Mouse (Mus musculus) left cerebral cortex, postnatal 14 days (tissue): Measurements from ENCODE around the gene B4galnt3. TPM values are rescaled to one million over a fixed set of nuclear protein-coding genes. Genes with fewer than 3 reads are reported as not detected.
"Not testable (repeated sequence)": the region's sequence is repeated elsewhere in the genome, so short reads cannot be mapped to it uniquely, and the experiment has no call there.

Source experiments
- DNase-seq, 2 experiments: peaks; one replicate each; pipeline ENCODE4 v3.0.0; 2021 to 2022; ENCODE audit warnings: low spot score in 2 of 2, mixed read lengths in 1 of 2
- intact Hi-C: fragments of 180-260 bp; cut with DNase I; formaldehyde crosslinking; loops from one replicate; pipeline ENCODE4 v1.15.1; 2025
- long read RNA-seq, 2 experiments: library from polyadenylated mRNA; stranded (forward); transcript quantifications; one replicate each; pipeline ENCODE4 v2.0.0; 2021
- total RNA-seq, 2 experiments: library from RNA; stranded (reverse); gene quantifications; 2 replicates each; pipeline ENCODE4 v1.2.3; 2021

B4galnt3 gene
- under 1 TPM; 0.40 TPM for total RNA-seq
- long read RNA-seq, experiment 1 = 0 reads
- long read RNA-seq, experiment 2 = 0 reads

DNA sequence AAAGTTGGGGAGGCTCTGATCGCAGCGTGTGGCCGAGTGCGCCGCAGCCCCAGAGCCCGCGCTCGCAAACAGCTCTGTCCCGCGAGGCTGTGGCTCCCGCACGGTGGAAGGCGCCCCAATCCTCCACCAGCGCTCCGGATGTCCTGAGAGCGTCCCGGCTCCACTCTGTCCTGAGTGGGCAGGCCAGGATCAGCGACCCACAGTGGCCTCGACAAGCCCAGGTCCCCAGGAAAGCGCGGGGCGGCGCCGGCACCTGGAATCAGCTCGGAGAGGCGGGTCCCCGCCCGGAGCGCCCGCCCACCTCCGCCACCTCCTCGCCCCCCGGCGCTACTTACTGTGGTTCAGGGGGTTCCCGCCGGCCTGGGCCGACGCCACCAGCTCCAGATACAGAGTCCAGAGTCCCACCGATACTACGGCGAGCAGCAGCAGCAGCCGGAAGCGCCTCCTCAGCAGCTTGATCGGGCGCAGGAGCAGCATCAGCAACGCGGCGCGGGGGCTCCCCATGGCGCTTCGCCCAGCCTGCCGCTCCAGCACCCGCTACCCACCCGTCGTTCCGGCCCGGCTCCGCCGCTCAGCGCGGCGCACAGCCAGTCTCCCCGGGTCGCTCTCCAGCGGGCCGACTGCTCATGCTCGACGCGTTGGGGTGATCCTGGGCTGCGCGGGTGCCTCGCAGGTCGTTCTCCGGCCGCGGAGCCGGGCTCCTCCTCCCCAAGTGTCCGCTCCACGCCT, at the start of gene B4galnt3, which contains the start of gene D330020A13Rik:
B4galnt3 (minus strand) TSS at position 504 of the 729 bp plus-strand sequence.
D330020A13Rik (plus strand) TSS at position 309 of the 729 bp plus-strand sequence.
- intact Hi-C loops = loop anchor here (10.0 kb wide), 1 partner anchor 809 kb away; no protein-coding TSS in a partner anchor
- DNase-seq = peak; percentile 35 to 65

DNA sequence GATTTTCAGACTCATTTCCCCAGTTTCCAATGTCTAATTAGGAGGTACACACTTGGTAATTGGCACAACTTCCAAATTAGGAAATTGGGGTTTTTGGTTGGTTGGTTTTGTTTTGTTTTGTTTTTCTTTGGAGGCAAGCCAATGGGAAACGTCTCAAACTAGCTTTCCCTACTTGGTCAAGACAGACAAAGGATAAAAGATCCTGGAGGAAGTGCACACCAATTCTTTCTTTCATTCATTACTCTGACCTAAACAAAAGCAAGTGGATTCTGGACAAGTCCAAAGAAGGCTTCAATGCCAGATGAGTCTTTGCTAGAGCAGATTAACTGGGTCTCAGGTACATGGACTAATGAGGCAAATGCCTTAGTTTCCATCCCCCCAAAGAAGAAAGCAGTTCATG, 49.6 kb upstream of the B4galnt3 start:
- no peak for DNase-seq
- intact Hi-C loops = no loop called here

DNA sequence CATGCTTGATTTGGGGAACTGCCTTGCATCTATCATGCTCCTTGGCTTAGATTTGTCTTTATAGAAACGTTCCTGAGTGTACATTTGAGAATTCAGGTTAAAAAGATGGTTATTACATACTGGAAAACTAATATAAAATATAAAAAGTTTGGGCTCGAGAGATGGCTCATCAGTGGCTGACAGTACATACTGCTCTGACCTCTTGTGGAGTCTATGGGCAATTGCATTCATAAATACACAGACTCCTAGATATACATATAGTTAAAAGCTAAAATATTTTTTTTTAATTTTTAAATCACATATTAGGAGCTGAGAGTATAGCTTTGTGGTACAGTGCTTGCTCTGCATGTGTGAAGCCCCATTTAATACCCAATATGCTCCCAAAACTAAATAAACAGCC, 38.0 kb upstream of the B4galnt3 start:
- no peak for DNase-seq
- intact Hi-C loops = no loop called here

GRCm38 (mm10) chr6:120324295-120324927, 30.1 kb upstream of the B4galnt3 start:
- intact Hi-C loops = no loop called here
- DNase-seq = peak; percentile 69 to 84

DNA sequence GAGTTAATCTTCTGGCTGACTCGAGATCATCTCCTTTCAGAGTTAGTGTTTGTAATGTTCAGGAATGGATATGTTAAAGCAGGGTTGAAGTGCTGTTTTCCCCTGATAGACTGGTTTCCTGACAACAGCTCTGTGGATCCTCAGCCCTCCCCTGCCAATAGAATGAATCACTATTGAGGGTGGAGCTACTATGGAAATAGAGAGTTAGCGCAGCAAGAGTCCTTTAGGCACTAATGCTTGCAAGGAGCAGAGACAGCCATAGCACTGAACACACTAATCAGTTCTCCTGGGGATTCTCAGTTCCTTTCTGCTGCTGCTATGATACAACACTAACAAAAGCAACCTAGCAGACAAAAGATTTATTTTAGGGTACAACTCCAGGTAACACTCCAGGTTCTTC, 26.0 kb upstream of the B4galnt3 start:
- DNase-seq = no peak
- intact Hi-C loops = no loop called here

GRCm38 (mm10) chr6:120319129-120319528, 24.8 kb upstream of the B4galnt3 start:
- DNase-seq = no peak
- intact Hi-C loops = no loop called here

DNA sequence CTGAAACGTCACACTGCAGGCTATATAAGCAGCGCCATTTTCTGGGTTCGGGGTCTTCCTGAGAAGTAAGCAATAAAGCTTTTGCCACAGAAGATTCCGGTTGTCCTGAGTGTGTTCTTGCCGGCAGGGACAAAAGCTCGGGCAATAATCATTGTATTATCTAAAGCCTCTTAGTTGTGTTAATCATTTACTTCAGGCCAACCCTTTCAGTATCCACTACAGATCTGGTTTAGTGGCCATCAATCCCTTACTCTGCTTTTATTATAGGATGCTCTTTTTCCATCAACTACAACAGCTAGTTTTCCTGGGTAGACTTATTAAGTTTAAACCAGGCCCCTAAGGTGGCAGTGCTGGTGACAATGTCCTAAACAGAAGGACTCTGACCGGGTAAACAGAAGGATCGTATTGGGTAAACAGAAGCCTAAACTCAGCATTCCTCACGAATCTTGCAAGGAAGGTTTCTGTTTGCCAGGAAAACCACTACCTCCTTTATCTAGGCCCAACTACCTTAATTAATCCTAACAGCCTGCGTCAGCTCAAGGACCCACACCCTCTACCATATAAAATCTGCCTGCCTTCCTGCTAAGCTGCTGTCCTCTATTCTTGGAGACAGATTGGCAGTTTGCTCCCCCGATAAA, 24.1 kb upstream of the B4galnt3 start:
- intact Hi-C loops = no loop called here

GRCm38 (mm10) chr6:120312443-120312842, 18.1 kb upstream of the B4galnt3 start:
- intact Hi-C loops = no loop called here
- no peak for DNase-seq

More for the DNA sequence above, 24.1 kb upstream of the B4galnt3 start:
- no peak for DNase-seq

- intact Hi-C loops = loop anchor here (10.0 kb wide), 1 partner anchor 305 kb away; no protein-coding TSS in a partner anchor
- no peak for DNase-seq
Observed at GRCm38 (mm10) chr6:120309787-120310186, 15.4 kb upstream of the B4galnt3 start.

DNA sequence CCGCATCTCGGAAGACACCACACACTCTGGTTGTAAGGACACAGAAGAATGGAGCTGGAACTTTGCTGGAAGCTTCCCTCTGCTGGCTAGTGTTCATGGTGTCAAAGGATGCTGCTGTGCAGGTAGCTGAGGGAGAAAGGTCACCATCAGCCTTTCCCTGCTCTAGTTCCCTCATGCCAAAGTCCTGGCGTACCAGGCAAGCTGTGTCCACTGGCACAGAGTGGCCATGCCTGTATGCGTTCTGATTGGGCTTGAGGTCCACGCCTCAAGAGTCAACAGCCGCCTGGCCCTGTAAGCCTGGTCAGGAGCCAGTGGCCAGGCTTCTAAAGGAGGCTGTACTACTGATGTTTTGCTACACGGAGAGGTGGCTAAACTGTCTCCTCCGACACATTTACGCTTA, 15.0 kb upstream of the B4galnt3 start:
- intact Hi-C loops = loop anchor here (10.0 kb wide), 1 partner anchor 305 kb away; no protein-coding TSS in a partner anchor

DNA sequence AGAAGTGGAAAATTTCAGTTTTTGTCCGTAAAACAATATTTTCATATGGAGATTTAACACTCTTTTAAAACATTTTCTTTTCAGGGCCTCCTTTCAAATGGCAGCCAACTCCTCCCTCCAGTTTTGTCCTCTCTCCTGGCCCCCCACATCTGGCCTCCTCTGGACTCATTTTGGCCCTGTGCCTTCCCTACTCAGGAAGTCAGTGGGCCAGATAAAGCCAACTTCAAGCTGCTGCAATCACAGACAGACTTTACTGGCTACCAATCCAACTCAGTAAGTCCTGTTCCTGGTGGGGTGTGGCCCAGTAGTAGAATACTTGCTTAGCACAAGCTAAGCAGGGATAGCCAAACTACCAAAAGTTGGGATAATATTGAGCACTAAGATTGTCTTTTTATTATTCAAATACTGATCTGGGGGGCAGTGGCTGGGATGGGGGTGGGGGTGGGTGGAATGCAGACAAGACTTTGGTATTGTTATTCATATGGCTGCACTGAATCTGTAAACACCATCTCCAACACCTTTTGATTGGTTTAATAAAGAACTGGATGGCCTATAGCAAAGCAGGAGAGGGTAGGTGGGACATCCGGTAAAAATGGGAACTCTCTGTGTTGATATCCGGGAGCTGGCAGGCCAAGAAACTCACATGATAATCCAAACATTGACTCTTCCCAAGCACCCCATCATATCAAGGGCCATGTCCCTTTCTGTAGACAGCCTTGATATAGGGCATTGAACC, 12.7 kb upstream of the B4galnt3 start:
- intact Hi-C loops = loop anchor here (10.0 kb wide), 1 partner anchor 302 kb away; no protein-coding TSS in a partner anchor
- no peak for DNase-seq

More for the DNA sequence above, 15.0 kb upstream of the B4galnt3 start:
- no peak for DNase-seq

DNA sequence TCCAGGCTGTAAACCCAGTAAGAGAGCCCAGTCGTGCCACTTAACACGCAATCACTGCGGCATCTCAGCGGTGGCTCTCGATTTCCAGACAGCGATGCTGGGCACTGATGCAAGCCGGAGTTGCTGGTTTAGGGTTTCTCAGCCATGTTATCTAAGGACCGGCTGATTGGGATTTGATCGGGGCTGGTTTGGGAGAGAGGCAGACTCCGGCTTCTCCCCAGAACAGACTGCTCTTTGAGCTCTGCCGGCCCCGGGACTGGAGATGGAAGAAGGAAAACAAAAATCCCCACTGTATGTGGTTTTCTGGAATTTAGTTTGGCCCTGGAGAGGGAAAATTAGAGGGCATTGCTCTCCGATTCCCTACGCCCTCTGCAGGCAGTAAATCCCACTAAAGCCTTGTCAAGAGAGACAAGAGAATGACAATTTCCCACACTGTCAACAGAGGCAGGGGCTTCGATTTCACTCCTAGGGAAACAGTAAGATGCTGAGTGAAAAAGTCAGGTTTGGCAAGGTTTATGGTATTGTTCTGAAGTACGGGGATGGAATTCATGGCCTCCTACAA, 8.5 kb upstream of the B4galnt3 start:
- intact Hi-C loops = loop anchor here (2.0 to 10.0 kb wide), 2 partner anchors 80 to 298 kb away; no protein-coding TSS in a partner anchor
- peak in 1 of 2 experiments; percentile 10 for DNase-seq

DNA sequence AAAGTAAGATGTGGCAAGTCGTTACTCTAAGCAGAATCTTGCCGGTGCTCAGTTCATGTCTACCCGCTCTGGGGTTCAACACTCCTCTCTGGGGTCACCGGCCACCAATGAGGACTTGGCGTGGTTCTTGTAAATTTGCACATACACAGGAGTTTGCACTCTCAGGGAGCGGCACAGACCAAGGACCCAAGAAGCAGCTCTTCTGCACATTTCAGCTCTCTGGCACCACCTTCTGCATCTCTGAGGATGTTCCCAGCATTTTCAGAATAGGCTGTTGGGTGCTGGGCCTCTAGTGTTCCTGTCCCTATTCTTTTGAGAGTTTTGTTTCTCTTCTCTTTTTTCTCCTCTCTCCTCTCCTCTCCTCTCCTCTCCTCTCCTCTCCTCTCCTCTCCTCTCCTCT, 6.8 kb upstream of the B4galnt3 start:
- intact Hi-C loops = loop anchor here (10.0 kb wide), 1 partner anchor 296 kb away; no protein-coding TSS in a partner anchor
- peak; percentile 62 to 68 for DNase-seq

DNA sequence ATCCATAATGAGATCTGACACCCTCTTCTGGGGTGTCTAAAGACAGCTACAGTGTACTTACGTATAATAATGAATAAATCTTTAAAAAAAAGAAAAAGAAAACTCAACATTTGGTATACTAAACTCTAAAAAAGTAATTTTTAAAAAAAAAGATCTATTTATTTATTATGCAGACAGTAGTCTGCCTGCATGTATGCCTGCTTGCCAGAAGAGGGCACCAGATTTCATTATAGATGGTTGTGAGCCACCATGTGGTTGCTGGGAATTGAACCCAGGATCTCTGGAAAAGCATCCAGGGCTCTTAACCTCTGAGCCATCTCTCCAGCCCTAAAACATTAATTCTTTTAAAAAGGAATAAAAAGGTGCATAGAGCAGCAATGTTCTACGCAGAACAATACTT, 2.2 kb upstream of the B4galnt3 start:
- intact Hi-C loops = loop anchor here (10.0 kb wide), 1 partner anchor 812 kb away; no protein-coding TSS in a partner anchor
- not testable (repeated sequence) for DNase-seq

DNA sequence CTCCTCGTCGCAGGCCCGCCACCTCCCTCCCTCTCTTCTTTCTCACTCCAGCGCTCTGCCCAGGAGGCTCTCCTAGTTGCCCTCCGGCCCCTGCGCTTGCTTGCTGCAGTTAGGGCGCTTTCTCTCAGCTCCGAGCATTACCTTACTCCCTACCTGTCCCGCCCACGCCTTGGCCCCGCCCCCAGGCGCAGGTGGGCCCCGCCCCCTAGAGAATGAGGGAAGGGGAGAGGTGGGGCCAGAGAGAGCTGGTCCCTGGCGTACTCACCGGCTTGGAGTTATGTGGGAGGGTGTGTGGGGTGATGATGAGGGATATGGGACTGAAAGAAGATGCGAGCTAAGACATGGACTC, 400 bp upstream of the B4galnt3 start:
- DNase-seq = peak in 1 of 2 experiments; percentile 12
- intact Hi-C loops = loop anchor here (10.0 kb wide), 1 partner anchor 810 kb away; no protein-coding TSS in a partner anchor

- DNase-seq = no peak
- intact Hi-C loops = loop anchor here (10.0 kb wide), 1 partner anchor 807 kb away; no protein-coding TSS in a partner anchor
Observed at GRCm38 (mm10) chr6:120291396-120292009, 2.9 kb downstream of the B4galnt3 start.

DNA sequence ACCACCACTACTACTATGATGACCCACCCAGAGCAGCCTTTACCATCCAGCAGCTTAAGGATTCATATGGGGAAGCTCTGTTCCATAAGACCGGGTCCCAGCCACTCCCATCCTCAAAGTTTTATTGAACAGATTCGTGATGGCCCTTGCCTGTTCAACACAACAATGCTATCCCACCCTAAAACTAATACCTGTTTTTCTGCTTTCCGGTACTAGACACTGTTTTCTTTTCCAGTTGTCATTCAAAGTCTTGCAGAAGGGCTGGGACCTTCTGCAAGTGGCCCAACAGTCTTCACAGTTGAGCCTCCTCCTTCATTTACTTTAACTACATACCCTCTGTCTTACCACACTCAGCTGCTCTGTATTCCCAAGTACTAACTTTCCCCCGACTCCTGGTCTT, 4.9 kb downstream of the B4galnt3 start:
- no peak for DNase-seq
- intact Hi-C loops = no loop called here

- intact Hi-C loops = no loop called here
- DNase-seq = no peak
Observed at GRCm38 (mm10) chr6:120288541-120288940, 5.8 kb downstream of the B4galnt3 start.
